Mouse (Mus musculus): ENCODE results near the gene Kcnj14. TPM values are rescaled to one million over a fixed set of nuclear protein-coding genes. Genes with fewer than 3 reads are reported as not detected.
A peak's percentile ranks its signal among the peaks of the same experiment; 100 is the strongest.

The Kcnj14 gene
- polyA plus RNA-seq, 1 experiment from 2014 or later, result 0.85 TPM

- under 1% methylated on average over 73 of the region's 86 CpGs for WGBS
- peak overlapping the region; percentile 33 for H3K4me2 ChIP-seq (ENCODE audit: low read length)
- H3K36me3 ChIP-seq (ENCODE audit: control insufficient read depth, insufficient read depth), result no peaks in the 10 kb centered on the region
- H3K27me3 ChIP-seq (replicated peaks; ENCODE audit: control insufficient read depth, insufficient read depth, low read length), result peaks cover 52% of the 10 kb centered on the region
- H3K4me3 ChIP-seq (replicated peaks; ENCODE audit: low read length), result peak overlapping the region; percentile 33
- no peak overlapping the region for H3K27ac ChIP-seq (ENCODE audit: low read length)
- H3K9me3 ChIP-seq (ENCODE audit: control insufficient read depth, low read length), result no peaks in the 10 kb centered on the region
- H3K9ac ChIP-seq (replicated peaks; ENCODE audit: low read depth, low read length), result peak overlapping the region; percentile 24; the same call in 1 of the 2 replicates
- no peak for ATAC-seq
- H3K4me1 ChIP-seq (replicated peaks; ENCODE audit: control insufficient read depth, insufficient read depth, low read length), result peaks cover 24% of the 10 kb centered on the region
Measured at GRCm38 (mm10) chr7:45833148-45833790, 8.7 kb upstream of the Kcnj14 start.

- Histone ChIP-seq H3K27ac (ENCODE audit: low read length) (no peak overlapping the region), H3K27me3 (replicated peaks; ENCODE audit: control insufficient read depth, insufficient read depth, low read length) (peaks cover 52% of the 10 kb centered on the region), H3K36me3 (ENCODE audit: control insufficient read depth, insufficient read depth) (no peaks in the 10 kb centered on the region), H3K4me3 (replicated peaks; ENCODE audit: low read length) (peak overlapping the region; percentile 33), H3K9me3 (ENCODE audit: control insufficient read depth, low read length) (no peaks in the 10 kb centered on the region), H3K4me2 (ENCODE audit: low read length) (peak overlapping the region; percentile 33), H3K4me1 (replicated peaks; ENCODE audit: control insufficient read depth, insufficient read depth, low read length) (peaks cover 24% of the 10 kb centered on the region), H3K9ac (replicated peaks; ENCODE audit: low read depth, low read length) (no peak overlapping the region)
- no peak for ATAC-seq
- 8% methylated on average over 30 of the region's 30 CpGs for WGBS
Measured at GRCm38 (mm10) chr7:45832428-45832827, 7.8 kb upstream of the Kcnj14 start.

DNA sequence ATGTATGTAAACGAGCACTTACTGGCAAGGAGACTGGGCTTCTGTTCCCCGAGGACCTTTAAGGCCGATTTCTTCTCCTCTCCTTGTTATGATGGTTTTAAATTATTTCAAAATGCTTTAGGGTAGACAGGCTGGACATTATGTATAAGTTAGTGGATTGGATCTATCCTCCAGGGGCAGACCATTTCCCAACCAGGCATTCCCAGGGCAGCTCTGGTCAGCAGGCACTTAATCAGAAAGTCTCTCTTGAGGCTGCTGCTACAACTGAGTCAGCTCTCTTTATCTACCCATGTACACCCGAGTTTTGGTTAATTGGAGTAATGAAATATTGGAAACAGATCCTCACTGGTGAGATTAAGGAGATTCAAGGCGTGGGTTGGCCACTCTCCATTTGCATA lies 6.5 kb upstream of the Kcnj14 start:
- WGBS, result 19% methylated on average over 5 of the region's 5 CpGs
- H3K4me2 ChIP-seq (ENCODE audit: low read length), result peak overlapping the region; percentile 63
- peaks cover 6% of the 10 kb centered on the region for H3K36me3 ChIP-seq (ENCODE audit: control insufficient read depth, insufficient read depth)
- H3K9me3 ChIP-seq (ENCODE audit: control insufficient read depth, low read length), result no peaks in the 10 kb centered on the region
- peak overlapping the region; percentile 70 for H3K4me3 ChIP-seq (replicated peaks; ENCODE audit: low read length)
- H3K9ac ChIP-seq (replicated peaks; ENCODE audit: low read depth, low read length), result no peak overlapping the region; the same call in 1 of the 2 replicates
- H3K4me1 ChIP-seq (replicated peaks; ENCODE audit: control insufficient read depth, insufficient read depth, low read length), result peaks cover 24% of the 10 kb centered on the region
- peak; percentile 10 for ATAC-seq
- peaks cover 46% of the 10 kb centered on the region for H3K27me3 ChIP-seq (replicated peaks; ENCODE audit: control insufficient read depth, insufficient read depth, low read length)
- H3K27ac ChIP-seq (ENCODE audit: low read length), result no peak overlapping the region; the same call in 1 of the 2 replicates

DNA sequence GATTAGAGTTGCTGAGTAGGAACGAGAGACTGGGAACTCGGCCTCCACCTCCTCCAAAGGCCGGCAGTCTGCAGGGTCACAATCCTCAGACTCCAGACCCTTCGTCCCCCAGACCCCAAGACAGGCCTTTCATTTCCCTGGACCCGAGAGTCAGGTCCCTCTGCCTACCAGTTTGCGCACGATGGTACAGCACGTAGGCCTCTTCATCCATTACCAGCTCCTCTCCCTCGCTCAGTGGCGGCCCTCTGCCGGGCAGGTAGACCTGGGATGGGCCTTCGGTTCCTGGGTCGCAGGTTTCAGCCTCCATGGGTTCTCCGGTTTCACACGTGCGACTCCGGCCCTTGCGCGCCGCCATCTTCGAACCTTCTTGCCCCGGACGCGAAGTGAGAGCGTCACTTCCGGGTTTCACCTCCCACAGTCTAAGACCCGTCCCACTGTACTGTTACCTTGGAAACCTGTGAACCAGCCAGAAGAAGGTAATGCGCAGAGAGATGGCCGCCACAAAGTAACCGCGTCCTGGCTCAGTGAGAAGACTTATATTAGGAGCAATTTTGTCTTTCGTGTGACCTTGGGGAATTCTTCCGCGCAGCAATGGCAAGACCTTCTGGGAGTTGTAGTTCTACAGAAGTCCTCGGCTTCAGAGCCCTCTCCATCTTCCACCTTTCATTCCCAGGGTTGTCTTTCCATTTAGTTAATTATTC lies 6.0 kb upstream of the Kcnj14 start, which contains the start of gene Grwd1:
TSS of gene Grwd1 (minus strand) at position 518 of the 701 bp plus-strand sequence.
- Histone ChIP-seq H3K4me2 (ENCODE audit: low read length) (peak within 1 kb of the TSS; percentile 63), H3K4me1 (replicated peaks; ENCODE audit: control insufficient read depth, insufficient read depth, low read length) (peaks cover 24% of the 10 kb centered on the region), H3K9me3 (ENCODE audit: control insufficient read depth, low read length) (no peaks in the 10 kb centered on the region), H3K4me3 (replicated peaks; ENCODE audit: low read length) (peak within 1 kb of the TSS; percentile 70), H3K27me3 (replicated peaks; ENCODE audit: control insufficient read depth, insufficient read depth, low read length) (peaks cover 42% of the 10 kb centered on the region), H3K9ac (replicated peaks; ENCODE audit: low read depth, low read length) (peak within 1 kb of the TSS; percentile 58), H3K36me3 (ENCODE audit: control insufficient read depth, insufficient read depth) (peaks cover 9% of the 10 kb centered on the region), H3K27ac (ENCODE audit: low read length) (peak within 1 kb of the TSS; percentile 88)
- peak; percentile 93 for ATAC-seq
- under 1% methylated on average over 35 of the region's 35 CpGs for WGBS

- Histone ChIP-seq H3K27me3 (replicated peaks; ENCODE audit: control insufficient read depth, insufficient read depth, low read length) (peaks cover 2% of the 10 kb centered on the region), H3K36me3 (ENCODE audit: control insufficient read depth, insufficient read depth) (peaks cover 16% of the 10 kb centered on the region), H3K4me1 (replicated peaks; ENCODE audit: control insufficient read depth, insufficient read depth, low read length) (peaks cover 11% of the 10 kb centered on the region), H3K9me3 (ENCODE audit: control insufficient read depth, low read length) (no peaks in the 10 kb centered on the region), H3K9ac (replicated peaks; ENCODE audit: low read depth, low read length) (no peak overlapping the region), H3K4me3 (replicated peaks; ENCODE audit: low read length) (no peak overlapping the region), H3K4me2 (ENCODE audit: low read length) (no peak overlapping the region), H3K27ac (ENCODE audit: low read length) (no peak overlapping the region)
- ATAC-seq, result no peak
- WGBS, result 88% methylated on average over 7 of the region's 7 CpGs
Measured at GRCm38 (mm10) chr7:45826631-45827030, 2.0 kb upstream of the Kcnj14 start.

DNA sequence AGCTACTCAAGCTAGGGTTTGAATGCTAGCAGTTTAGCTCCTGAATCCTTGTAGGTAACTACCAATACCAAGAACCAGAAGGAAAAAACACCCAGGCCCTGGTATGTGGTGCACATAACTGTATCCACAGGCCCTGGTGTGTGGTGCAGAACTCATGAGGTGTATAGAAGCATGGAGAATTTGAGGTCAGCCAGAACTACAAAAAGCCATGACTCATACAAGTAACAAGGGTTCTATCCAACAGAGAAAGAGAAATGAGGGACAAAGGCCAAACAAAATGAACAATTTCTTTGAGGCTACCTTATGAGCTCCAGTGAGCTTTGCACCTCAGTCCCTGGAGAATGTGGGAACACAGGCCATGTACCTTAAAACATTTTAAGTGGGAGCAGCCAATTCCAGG lies 3.7 kb downstream of the Kcnj14 start:
- Histone ChIP-seq H3K9me3 (ENCODE audit: control insufficient read depth, low read length) (no peaks in the 10 kb centered on the region), H3K4me1 (replicated peaks; ENCODE audit: control insufficient read depth, insufficient read depth, low read length) (no peaks in the 10 kb centered on the region), H3K9ac (replicated peaks; ENCODE audit: low read depth, low read length) (no peak overlapping the region), H3K27ac (ENCODE audit: low read length) (no peak overlapping the region), H3K4me3 (replicated peaks; ENCODE audit: low read length) (no peak overlapping the region), H3K36me3 (ENCODE audit: control insufficient read depth, insufficient read depth) (peaks cover 10% of the 10 kb centered on the region), H3K4me2 (ENCODE audit: low read length) (no peak overlapping the region), H3K27me3 (replicated peaks; ENCODE audit: control insufficient read depth, insufficient read depth, low read length) (no peaks in the 10 kb centered on the region)
- no peak for ATAC-seq

DNA sequence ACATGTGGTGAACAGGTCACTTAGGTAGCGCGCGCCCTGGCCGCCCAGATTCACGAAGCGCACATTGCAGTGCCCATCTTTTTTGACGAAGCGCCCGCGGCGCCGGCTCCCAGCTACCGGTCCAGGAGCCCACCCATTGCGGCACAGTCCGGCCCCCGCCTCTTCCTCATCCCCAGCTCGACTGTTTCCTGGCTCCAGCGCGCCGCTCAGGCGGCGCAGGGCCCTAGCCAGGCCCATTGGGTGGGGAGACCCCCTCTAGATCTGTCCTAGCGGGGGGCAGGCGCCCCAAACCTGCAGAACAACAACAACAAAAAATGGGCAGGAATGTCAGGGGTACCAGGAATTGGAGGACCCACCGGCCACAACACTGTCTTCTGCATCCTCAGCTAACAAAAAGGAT lies 4.7 kb downstream of the Kcnj14 start:
- Histone ChIP-seq H3K4me1 (replicated peaks; ENCODE audit: control insufficient read depth, insufficient read depth, low read length) (peaks cover 10% of the 10 kb centered on the region), H3K36me3 (ENCODE audit: control insufficient read depth, insufficient read depth) (0 out of 2 replicates have a peak, but pooled peaks cover 2% of the 10 kb centered on the region), H3K4me2 (ENCODE audit: low read length) (no peak overlapping the region), H3K27ac (ENCODE audit: low read length) (no peak overlapping the region), H3K9me3 (ENCODE audit: control insufficient read depth, low read length) (no peaks in the 10 kb centered on the region), H3K4me3 (replicated peaks; ENCODE audit: low read length) (no peak overlapping the region), H3K9ac (replicated peaks; ENCODE audit: low read depth, low read length) (no peak overlapping the region), H3K27me3 (replicated peaks; ENCODE audit: control insufficient read depth, insufficient read depth, low read length) (no peaks in the 10 kb centered on the region)
- WGBS, result 11% methylated on average over 25 of the region's 25 CpGs
- no peak for ATAC-seq

GRCm38 (mm10) chr7:45815984-45816351 lies 8.6 kb downstream of the Kcnj14 start:
- no peak for ATAC-seq
- 18% methylated on average over 2 of the region's 2 CpGs for WGBS

DNA sequence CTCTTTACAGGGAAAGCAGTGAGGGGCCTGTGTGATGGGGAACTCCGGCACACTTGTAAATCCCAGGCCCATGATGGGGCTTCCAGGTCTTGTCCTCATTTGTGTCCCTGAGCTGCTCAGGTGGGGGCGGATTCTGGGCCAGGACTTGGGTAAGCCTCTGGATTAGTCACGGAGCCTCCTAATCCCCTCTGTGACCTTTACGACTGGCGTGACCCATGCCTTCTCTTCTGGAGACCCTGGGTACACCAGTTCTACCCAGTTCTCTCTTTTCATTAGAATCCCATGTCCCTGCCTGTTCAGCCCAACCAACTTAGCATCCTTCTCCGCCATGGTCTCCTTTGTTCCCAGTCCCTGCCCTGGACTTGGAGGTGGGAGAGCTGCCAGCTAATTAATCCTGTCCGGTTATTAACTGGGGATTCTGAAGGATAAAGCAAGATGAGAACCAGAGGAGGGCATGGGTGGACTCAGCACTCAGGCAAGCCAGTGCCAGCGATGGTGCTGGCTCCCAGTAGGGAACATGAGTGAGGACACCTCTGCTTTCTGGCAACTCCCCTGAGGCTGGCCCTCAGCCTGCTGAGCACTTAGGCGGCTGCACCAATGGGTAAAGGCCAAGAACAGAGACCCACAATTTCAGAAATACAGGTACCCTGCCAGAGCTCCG lies 9.1 kb downstream of the Kcnj14 start:
- peak overlapping the region; percentile 47 for H3K4me3 ChIP-seq (replicated peaks; ENCODE audit: low read length)
- peaks cover 26% of the 10 kb centered on the region for H3K4me1 ChIP-seq (replicated peaks; ENCODE audit: control insufficient read depth, insufficient read depth, low read length)
- H3K9me3 ChIP-seq (ENCODE audit: control insufficient read depth, low read length), result no peaks in the 10 kb centered on the region
- H3K4me2 ChIP-seq (ENCODE audit: low read length), result peak overlapping the region; percentile 63
- ATAC-seq, result no peak
- no peak overlapping the region for H3K9ac ChIP-seq (replicated peaks; ENCODE audit: low read depth, low read length)
- WGBS, result 16% methylated on average over 10 of the region's 10 CpGs
- H3K36me3 ChIP-seq (ENCODE audit: control insufficient read depth, insufficient read depth), result peaks cover 14% of the 10 kb centered on the region
- H3K27me3 ChIP-seq (replicated peaks; ENCODE audit: control insufficient read depth, insufficient read depth, low read length), result no peaks in the 10 kb centered on the region
- peak overlapping the region; percentile 48 for H3K27ac ChIP-seq (ENCODE audit: low read length)

More at GRCm38 (mm10) chr7:45815984-45816351, 8.6 kb downstream of the Kcnj14 start:
- Histone ChIP-seq H3K27me3 (replicated peaks; ENCODE audit: control insufficient read depth, insufficient read depth, low read length) (no peaks in the 10 kb centered on the region), H3K27ac (ENCODE audit: low read length) (no peak overlapping the region), H3K9me3 (ENCODE audit: control insufficient read depth, low read length) (no peaks in the 10 kb centered on the region), H3K4me2 (ENCODE audit: low read length) (no peak overlapping the region), H3K4me3 (replicated peaks; ENCODE audit: low read length) (no peak overlapping the region), H3K36me3 (ENCODE audit: control insufficient read depth, insufficient read depth) (peaks cover 13% of the 10 kb centered on the region), H3K9ac (replicated peaks; ENCODE audit: low read depth, low read length) (no peak overlapping the region), H3K4me1 (replicated peaks; ENCODE audit: control insufficient read depth, insufficient read depth, low read length) (peaks cover 26% of the 10 kb centered on the region)
